Mouse (Mus musculus) hindbrain, embryonic 11.5 days (tissue): ENCODE results near the gene Hspa1a. TPM values are rescaled to one million over a fixed set of nuclear protein-coding genes. Genes with fewer than 3 reads are reported as not detected.
A peak's percentile ranks its signal among the peaks of the same experiment; 100 is the strongest.

Experiments used
- ATAC-seq: fragments of 200-750 bp; cut with Nextera tagmentation; 2 replicates; pipeline ENCODE4 v1.8.0; 2017; ENCODE audit warnings: mild to moderate bottlenecking, moderate TSS enrichment, moderate library complexity; ENCODE audit not compliant: low FRiP score
- DNase-seq: peaks from one replicate; pipeline ENCODE4 v3.0.0-alpha.2; 2015; ENCODE audit warnings: low spot score
- H3K27ac ChIP-seq: fragments of 300-500 bp; sonication (generic); 2 replicates; pipeline ENCODE4 v1.5.1; 2014; ENCODE audit warnings: mild to moderate bottlenecking, low read depth, low read length
- H3K27me3 ChIP-seq: fragments of 300-500 bp; sonication (generic); 2 replicates; pipeline ENCODE4 v1.6.1; 2014; ENCODE audit warnings: mild to moderate bottlenecking, low read length, moderate library complexity, mixed read lengths; ENCODE audit not compliant: control insufficient read depth, insufficient read depth
- H3K36me3 ChIP-seq: fragments of 300-500 bp; sonication (generic); 2 replicates; pipeline ENCODE4 v1.6.1; 2014; ENCODE audit warnings: mild to moderate bottlenecking, low read length, moderate library complexity, mixed read lengths; ENCODE audit not compliant: control insufficient read depth, insufficient read depth
- H3K4me1 ChIP-seq: fragments of 300-500 bp; sonication (generic); replicated peaks from 2 replicates; pipeline ENCODE4 v1.6.1; 2014; ENCODE audit warnings: low read length, mixed read lengths; ENCODE audit not compliant: control insufficient read depth, insufficient read depth
- H3K4me2 ChIP-seq: fragments of 300-500 bp; sonication (generic); replicated peaks from 2 replicates; pipeline ENCODE4 v1.6.1; 2014; ENCODE audit warnings: mild to moderate bottlenecking, low read depth, low read length
- H3K4me3 ChIP-seq: fragments of 300-500 bp; sonication (generic); 2 replicates; pipeline ENCODE4 v1.5.1; 2014; ENCODE audit warnings: low read depth, low read length
- H3K9ac ChIP-seq: fragments of 300-500 bp; sonication (generic); 2 replicates; pipeline ENCODE4 v1.6.1; 2014; ENCODE audit warnings: low read depth, low read length
- H3K9me3 ChIP-seq: fragments of 300-500 bp; sonication (generic); 2 replicates; pipeline ENCODE4 v1.6.1; 2016; ENCODE audit warnings: low read length; ENCODE audit not compliant: control insufficient read depth
- WGBS: fragments of 180-500 bp; shearing (Covaris S2); extraction: QIAGEN DNeasy Blood & Tissue Kit; methylation state at CpG from one replicate; pipeline ENCODE4 v1.1.7; 2014; 5-methylcytosine and 5-hydroxymethylcytosine counted together
- polyA plus RNA-seq: library from polyadenylated mRNA; unstranded; fragments of >200 nt; fragmentation: Nextera tagmentation; extraction: Ambion mirVana; gene quantifications from 2 replicates; pipeline ENCODE4 v1.2.1, GENCODE M21; 2014

Gene Hspa1a
- polyA plus RNA-seq, 1 experiment from 2014 or later, result 1.4 TPM

GRCm38 (mm10) chr17:34934031-34934430 lies 37.9 kb downstream of the Hspa1a start:
- Histone ChIP-seq H3K4me3 (no peak overlapping the region), H3K4me1 (0 out of 2 replicates have a peak, but pooled peaks cover 3% of the 10 kb centered on the region), H3K4me2 (no peak overlapping the region), H3K9me3 (no peaks in the 10 kb centered on the region), H3K27ac (no peak overlapping the region), H3K27me3 (no peaks in the 10 kb centered on the region), H3K9ac (no peak overlapping the region), H3K36me3 (no peaks in the 10 kb centered on the region)
- DNase-seq (no peak), ATAC-seq (no peak)
- WGBS, result 74% methylated on average over 23 of the region's 24 CpGs

- Histone ChIP-seq H3K9ac (no peak overlapping the region), H3K9me3 (no peaks in the 10 kb centered on the region), H3K4me2 (peak overlapping the region; percentile 93), H3K4me3 (peak overlapping the region; percentile 69; the same call in 1 of the 2 replicates), H3K4me1 (0 out of 2 replicates have a peak, but pooled peaks cover 3% of the 10 kb centered on the region), H3K27me3 (no peaks in the 10 kb centered on the region), H3K36me3 (no peaks in the 10 kb centered on the region), H3K27ac (no peak overlapping the region)
- DNase-seq (no peak), ATAC-seq (no peak)
- 91% methylated on average over 8 of the region's 8 CpGs for WGBS
Measured at GRCm38 (mm10) chr17:34932287-34932686, 39.7 kb downstream of the Hspa1a start.

- DNase-seq (no peak), ATAC-seq (peak; percentile 56; the same call in 1 of the 2 replicates)
- Histone ChIP-seq H3K27ac (no peak overlapping the region), H3K9ac (peak overlapping the region; percentile 75), H3K4me1 (0 out of 2 replicates have a peak, but pooled peaks cover 3% of the 10 kb centered on the region), H3K27me3 (no peaks in the 10 kb centered on the region), H3K4me3 (peak overlapping the region; percentile 69), H3K36me3 (no peaks in the 10 kb centered on the region), H3K9me3 (no peaks in the 10 kb centered on the region), H3K4me2 (peak overlapping the region; percentile 93)
- 19% methylated on average over 14 of the region's 14 CpGs for WGBS
Measured at GRCm38 (mm10) chr17:34931735-34932098, 40.2 kb downstream of the Hspa1a start.

GRCm38 (mm10) chr17:34931061-34931734 lies 40.8 kb downstream of the Hspa1a start, which contains the start of gene Neu1:
Gene Neu1 (plus strand): TSS chr17:34931253.
- H3K4me3 ChIP-seq, result peak within 1 kb of the TSS; percentile 69
- ATAC-seq (peak; percentile 96), DNase-seq (peak; percentile 98)
- H3K4me2 ChIP-seq, result peak within 1 kb of the TSS; percentile 93
- no peaks in the 10 kb centered on the region for H3K27me3 ChIP-seq
- no peaks in the 10 kb centered on the region for H3K9me3 ChIP-seq
- peak within 1 kb of the TSS; percentile 75 for H3K9ac ChIP-seq
- H3K36me3 ChIP-seq, result no peaks in the 10 kb centered on the region
- 1% methylated on average over 37 of the region's 38 CpGs for WGBS
- H3K4me1 ChIP-seq, result 0 out of 2 replicates have a peak, but pooled peaks cover 3% of the 10 kb centered on the region
- no peak within 1 kb of the TSS for H3K27ac ChIP-seq

GRCm38 (mm10) chr17:34928841-34929240 lies 43.1 kb downstream of the Hspa1a start:
- ATAC-seq (no peak), DNase-seq (no peak)
- no peaks in the 10 kb centered on the region for H3K9me3 ChIP-seq
- H3K4me2 ChIP-seq, result no peak overlapping the region
- H3K4me3 ChIP-seq, result no peak overlapping the region
- no peak overlapping the region for H3K27ac ChIP-seq
- H3K36me3 ChIP-seq, result no peaks in the 10 kb centered on the region
- no peaks in the 10 kb centered on the region for H3K27me3 ChIP-seq
- 72% methylated on average over 4 of the region's 4 CpGs for WGBS
- H3K4me1 ChIP-seq, result 0 out of 2 replicates have a peak, but pooled peaks cover 3% of the 10 kb centered on the region
- no peak overlapping the region for H3K9ac ChIP-seq

GRCm38 (mm10) chr17:34927306-34928019 lies 44.5 kb downstream of the Hspa1a start:
- H3K4me2 ChIP-seq, result no peak overlapping the region
- DNase-seq, result no peak
- no peaks in the 10 kb centered on the region for H3K27me3 ChIP-seq
- H3K36me3 ChIP-seq, result no peaks in the 10 kb centered on the region
- H3K4me3 ChIP-seq, result no peak overlapping the region
- H3K27ac ChIP-seq, result no peak overlapping the region
- WGBS, result 87% methylated on average over 18 of the region's 18 CpGs
- no peak overlapping the region for H3K9ac ChIP-seq
- no peaks in the 10 kb centered on the region for H3K9me3 ChIP-seq
- H3K4me1 ChIP-seq, result 0 out of 2 replicates have a peak, but pooled peaks cover 3% of the 10 kb centered on the region
- no peak for ATAC-seq

- WGBS, result 72% methylated on average over 5 of the region's 5 CpGs
- H3K36me3 ChIP-seq, result no peaks in the 10 kb centered on the region
- no peak for ATAC-seq
Measured at GRCm38 (mm10) chr17:34924258-34924657, 47.7 kb downstream of the Hspa1a start.

GRCm38 (mm10) chr17:34922939-34923338 lies 49.0 kb downstream of the Hspa1a start:
- Histone ChIP-seq H3K27me3 (no peaks in the 10 kb centered on the region), H3K9me3 (no peaks in the 10 kb centered on the region), H3K27ac (no peak overlapping the region), H3K36me3 (no peaks in the 10 kb centered on the region), H3K4me1 (no peaks in the 10 kb centered on the region), H3K9ac (no peak overlapping the region), H3K4me2 (no peak overlapping the region), H3K4me3 (no peak overlapping the region)
- ATAC-seq (no peak), DNase-seq (no peak)
- 57% methylated on average over 6 of the region's 6 CpGs for WGBS

More at GRCm38 (mm10) chr17:34924258-34924657, 47.7 kb downstream of the Hspa1a start:
- no peak overlapping the region for H3K4me3 ChIP-seq
- H3K9ac ChIP-seq, result no peak overlapping the region
- DNase-seq, result no peak
- H3K27me3 ChIP-seq, result no peaks in the 10 kb centered on the region
- no peak overlapping the region for H3K27ac ChIP-seq
- no peak overlapping the region for H3K4me2 ChIP-seq
- H3K9me3 ChIP-seq, result no peaks in the 10 kb centered on the region
- H3K4me1 ChIP-seq, result no peaks in the 10 kb centered on the region
